Mouse (Mus musculus) ES-E14 (cell line): ENCODE results near the gene Tspan1. TPM values are rescaled to one million over a fixed set of nuclear protein-coding genes. Genes with fewer than 3 reads are reported as not detected.
A peak's percentile ranks its signal among the peaks of the same experiment; 100 is the strongest.

Experiments
- DNase-seq: peaks from one replicate; pipeline ENCODE4 v3.0.0-alpha.2; 2013; ENCODE audit warnings: low read depth, low spot score
- H3K27ac ChIP-seq: 2 replicates; pipeline ENCODE4 v1.5.1; 2012; ENCODE audit warnings: low read depth, mild to moderate bottlenecking, low read length, moderate library complexity, mixed read lengths; ENCODE audit not compliant: poor library complexity, insufficient read depth, severe bottlenecking
- H3K36me3 ChIP-seq: 2 replicates; pipeline ENCODE4 v1.6.1; 2012; ENCODE audit warnings: mild to moderate bottlenecking, low read length, moderate library complexity, mixed read lengths; ENCODE audit not compliant: control insufficient read depth, poor library complexity, insufficient read depth, severe bottlenecking
- H3K4me1 ChIP-seq, 2 experiments: fragments of 150-350 bp in 1 of 2; sonication (generic) in 1 of 2; 2 replicates each; pipeline ENCODE4 v1.6.1; 2012; ENCODE audit warnings: low read length in 2 of 2, mild to moderate bottlenecking in 1 of 2, mixed read lengths in 1 of 2; ENCODE audit not compliant: control insufficient read depth in 2 of 2, insufficient read depth in 2 of 2, poor library complexity in 1 of 2
- H3K4me3 ChIP-seq, 2 experiments: fragments of 150-350 bp in 1 of 2; sonication (generic) in 1 of 2; 2 replicates each; pipeline ENCODE4 v1.5.1; 2012; ENCODE audit warnings: low read length in 2 of 2, low read depth in 1 of 2, mild to moderate bottlenecking in 1 of 2, mixed read lengths in 1 of 2; ENCODE audit not compliant: insufficient read depth in 1 of 2, poor library complexity in 1 of 2, severe bottlenecking in 1 of 2
- H3K9ac ChIP-seq: 2 replicates; pipeline ENCODE4 v1.6.1; 2012; ENCODE audit warnings: low read depth, mild to moderate bottlenecking, low read length, mixed read lengths; ENCODE audit not compliant: poor library complexity, insufficient read depth, severe bottlenecking
- H3K9me3 ChIP-seq: fragments of 150-350 bp; sonication (generic); 2 replicates; pipeline ENCODE4 v1.6.1; 2012; ENCODE audit warnings: low read depth, mild to moderate bottlenecking, low read length; ENCODE audit not compliant: control insufficient read depth, insufficient read depth
- CHD2 ChIP-seq: IDR thresholded peaks from 2 replicates; pipeline ENCODE4 v1.6.1; 2014; ENCODE audit warnings: mild to moderate bottlenecking, low read depth, low read length, inconsistent platforms
- HCFC1 ChIP-seq: IDR thresholded peaks from 2 replicates; pipeline ENCODE4 v1.6.1; 2012; ENCODE audit warnings: low read length, inconsistent platforms, borderline replicate concordance; ENCODE audit not compliant: insufficient read depth
- MAFK ChIP-seq: IDR thresholded peaks from 2 replicates; pipeline ENCODE4 v1.6.1; 2014; ENCODE audit warnings: mild to moderate bottlenecking, low read depth, low read length, inconsistent platforms; ENCODE audit not compliant: insufficient read depth
- ZC3H11A ChIP-seq: IDR thresholded peaks from 2 replicates; pipeline ENCODE4 v1.6.1; 2012; ENCODE audit warnings: low read depth, mild to moderate bottlenecking, inconsistent platforms, low read length, borderline replicate concordance
- ZNF384 ChIP-seq: IDR thresholded peaks from 2 replicates; pipeline ENCODE4 v1.6.1; 2012; ENCODE audit warnings: low read depth, low read length, inconsistent platforms
- in situ Hi-C, 2 experiments: fragments of 600-800 bp; cut with MboI; formaldehyde crosslinking; loops; one replicate each; pipeline ENCODE4 v1.15.1; 2025; ENCODE audit warnings: low sequenced_read_pairs in 2 of 2, inconsistent platforms in 1 of 2; ENCODE audit not compliant: unreplicated experiment in 2 of 2
- total RNA-seq: library from RNA; depleted of rRNA; stranded (reverse); fragments of 300-350 nt; gene quantifications from 2 replicates; pipeline ENCODE4 v1.2.3, GENCODE M21; 2012

Tspan1 gene
- total RNA-seq, 1 experiment = 1.7 TPM

GRCm38 (mm10) chr4:116162142-116162541 is 5.3 kb downstream of the Tspan1 start:
- no peak for DNase-seq
- TF ChIP-seq ZNF384 = no peak
- TF ChIP-seq HCFC1 = no peak
- no peak for TF ChIP-seq MAFK
- no peak for TF ChIP-seq CHD2
- TF ChIP-seq ZC3H11A = no peak
- in situ Hi-C loops = no loop called here
- Histone ChIP-seq H3K9me3 (no peaks in the 10 kb centered on the region), H3K9ac (no peak overlapping the region), H3K27ac (no peak overlapping the region), H3K4me1 (peaks cover 5 to 16% of the 10 kb centered on the region in 2 experiments; a peak in 3 of 4 replicates), H3K36me3 (peaks cover 14% of the 10 kb centered on the region), H3K4me3 (no peak overlapping the region)

- Histone ChIP-seq H3K4me3 (no peak overlapping the region), H3K9me3 (no peaks in the 10 kb centered on the region), H3K9ac (no peak overlapping the region), H3K27ac (no peak overlapping the region), H3K36me3 (peaks cover 19% of the 10 kb centered on the region), H3K4me1 (peaks cover 0 to 10% of the 10 kb centered on the region in 2 experiments; a peak in 1 of 4 replicates)
- no peak for TF ChIP-seq MAFK
- no peak for TF ChIP-seq HCFC1
- TF ChIP-seq ZC3H11A = no peak
- TF ChIP-seq CHD2 = no peak
- TF ChIP-seq ZNF384 = no peak
- in situ Hi-C loops = no loop called here
- no peak for DNase-seq
These were observed 6.6 kb downstream of the Tspan1 start for GRCm38 (mm10) chr4:116160769-116161168.

DNA sequence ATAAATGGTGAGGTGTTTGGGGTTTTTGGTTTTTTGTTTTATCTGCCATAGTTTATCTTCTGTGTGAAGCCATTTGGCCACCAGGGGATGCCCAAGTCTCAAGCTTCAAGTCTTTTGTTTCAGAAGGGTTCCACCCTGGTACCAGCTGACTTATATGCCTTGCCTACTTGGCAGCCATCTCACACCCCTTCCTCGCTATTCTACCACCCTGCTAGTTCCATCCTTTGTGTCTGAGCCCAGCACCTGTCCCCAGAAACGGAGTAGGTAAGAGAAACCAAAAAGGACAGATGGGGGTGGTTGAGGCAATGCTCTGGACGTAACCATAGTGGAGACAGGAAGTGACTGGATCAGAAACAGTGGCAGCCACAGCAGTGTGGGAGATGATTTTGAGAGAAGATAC is 7.5 kb downstream of the Tspan1 start:
- no peak overlapping the region for H3K27ac ChIP-seq
- peaks cover 27% of the 10 kb centered on the region for H3K36me3 ChIP-seq
- DNase-seq = no peak
- no peaks in the 10 kb centered on the region for H3K9me3 ChIP-seq
- no peak overlapping the region for H3K9ac ChIP-seq
- H3K4me1 ChIP-seq = 0 out of 4 replicates have a peak, but pooled peaks cover 0 to 5% of the 10 kb centered on the region in 2 experiments
- TF ChIP-seq ZC3H11A (0 out of 2 replicates have a peak, but pooled peaks have one; percentile 1), ZNF384 (no peak), CHD2 (no peak)
- in situ Hi-C loops = no loop called here
- no peak overlapping the region for H3K4me3 ChIP-seq

DNA sequence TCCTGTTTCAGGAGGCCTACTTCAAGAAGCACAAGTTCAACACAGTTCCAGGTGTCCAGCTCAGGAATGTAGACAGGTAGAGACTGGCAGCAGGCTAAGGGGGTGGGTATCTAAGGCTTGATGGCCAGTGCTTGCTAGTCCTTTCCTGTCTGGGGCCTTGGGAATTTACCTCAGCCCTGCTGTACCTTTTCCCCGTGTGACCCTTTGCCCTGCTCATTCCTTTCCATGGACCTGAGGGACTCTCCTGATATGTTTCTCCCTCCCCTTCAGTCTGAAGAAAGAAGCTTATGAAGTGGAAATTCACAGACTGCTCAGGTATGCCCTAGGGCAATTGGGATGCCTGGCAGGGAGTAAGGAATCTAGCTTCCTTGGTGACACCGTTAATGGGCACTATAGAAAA is 9.5 kb downstream of the Tspan1 start:
- in situ Hi-C loops = no loop called here

GRCm38 (mm10) chr4:116152702-116153101 is 14.7 kb downstream of the Tspan1 start:
- DNase-seq = no peak
- H3K9me3 ChIP-seq = no peaks in the 10 kb centered on the region
- no peak overlapping the region for H3K27ac ChIP-seq
- peaks cover 44% of the 10 kb centered on the region for H3K36me3 ChIP-seq
- H3K9ac ChIP-seq = no peak overlapping the region
- H3K4me3 ChIP-seq = no peak overlapping the region
- in situ Hi-C loops = no loop called here
- TF ChIP-seq MAFK = no peak
- no peak for TF ChIP-seq HCFC1
- TF ChIP-seq CHD2 = no peak
- no peak for TF ChIP-seq ZC3H11A
- TF ChIP-seq ZNF384 = no peak
- H3K4me1 ChIP-seq = peaks cover 0 to 10% of the 10 kb centered on the region in 2 experiments; a peak in 1 of 4 replicates

More for the DNA sequence above, 9.5 kb downstream of the Tspan1 start:
- DNase-seq = no peak
- TF ChIP-seq ZC3H11A (no peak), HCFC1 (no peak), ZNF384 (no peak), MAFK (no peak)
- no peak overlapping the region for H3K27ac ChIP-seq
- H3K36me3 ChIP-seq = peaks cover 45% of the 10 kb centered on the region
- H3K9me3 ChIP-seq = no peaks in the 10 kb centered on the region
- no peaks in the 10 kb centered on the region for H3K4me1 ChIP-seq
- H3K4me3 ChIP-seq = no peak overlapping the region
- no peak overlapping the region for H3K9ac ChIP-seq
